Mouse (Mus musculus): ENCODE measurements around the gene Hs2st1.

DNA sequence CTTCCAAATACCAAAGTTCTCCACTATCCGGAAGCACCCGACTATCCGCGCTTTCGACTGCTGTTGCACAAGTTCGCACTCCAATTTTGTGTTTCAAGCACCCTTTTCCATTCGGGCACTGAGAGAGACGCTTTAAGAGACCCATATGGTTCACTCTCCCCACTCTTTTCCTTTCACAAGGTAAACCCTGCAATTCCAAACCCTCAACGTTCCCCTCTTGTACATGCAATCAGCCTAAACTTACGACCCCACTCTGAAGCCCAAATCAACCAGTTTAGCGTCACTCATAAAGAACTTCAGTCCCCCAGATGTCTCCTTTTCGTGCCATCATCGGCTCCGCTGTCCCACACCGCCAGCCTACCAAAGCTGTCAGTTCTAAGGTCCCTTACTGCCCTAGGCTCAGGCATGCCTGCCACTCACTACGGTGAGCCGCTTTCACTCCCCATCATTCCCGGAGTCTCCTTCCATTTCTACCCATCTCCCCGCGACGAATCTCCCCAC is 1.1 kb downstream of the Hs2st1 start:
- TF ChIP-seq CTCF (IDR thresholded peaks at IDR 0.05; ENCODE audit: low read depth): no peak
- TF ChIP-seq EP300 (IDR thresholded peaks at IDR 0.05; ENCODE audit: low read depth): no peak

All from liver, postnatal 0 days (tissue).